Mouse (Mus musculus) urinary bladder, adult 18-20 months (tissue): Measurements from ENCODE around the gene Plpp3.

Experiments used
- DNase-seq, 2 experiments: peaks; one replicate each; pipeline ENCODE4 v3.0.0; 2022; ENCODE audit warnings: low spot score in 2 of 2, mixed read lengths in 2 of 2

Gene Plpp3

GRCm38 (mm10) chr4:105219316-105219715, 62.2 kb downstream of the Plpp3 start:
- DNase-seq, result no peak

- no peak for DNase-seq
These were observed 63.7 kb downstream of the Plpp3 start for GRCm38 (mm10) chr4:105220849-105221248.

- no peak for DNase-seq
These were observed 64.2 kb downstream of the Plpp3 start for GRCm38 (mm10) chr4:105221256-105221840.

- DNase-seq, result no peak
These were observed 66.2 kb downstream of the Plpp3 start for GRCm38 (mm10) chr4:105223101-105223924.

GRCm38 (mm10) chr4:105223925-105224300, 66.8 kb downstream of the Plpp3 start:
- DNase-seq, result no peak

GRCm38 (mm10) chr4:105225512-105225911, 68.4 kb downstream of the Plpp3 start:
- peak in 1 of 2 experiments; percentile 58 for DNase-seq

GRCm38 (mm10) chr4:105226351-105226750, 69.2 kb downstream of the Plpp3 start:
- DNase-seq, result no peak

- DNase-seq, result no peak
These were observed 73.0 kb downstream of the Plpp3 start for GRCm38 (mm10) chr4:105230127-105230526.

GRCm38 (mm10) chr4:105240233-105240632, 83.1 kb downstream of the Plpp3 start:
- no peak for DNase-seq

GRCm38 (mm10) chr4:105244931-105245330, 87.8 kb downstream of the Plpp3 start:
- DNase-seq, result no peak

GRCm38 (mm10) chr4:105245479-105245944, 88.4 kb downstream of the Plpp3 start:
- peak; percentile 33 to 37 for DNase-seq

GRCm38 (mm10) chr4:105246331-105246730, 89.2 kb downstream of the Plpp3 start:
- DNase-seq, result no peak

GRCm38 (mm10) chr4:105248161-105248560, 91.0 kb downstream of the Plpp3 start:
- no peak for DNase-seq

- no peak for DNase-seq
These were observed 92.1 kb downstream of the Plpp3 start for GRCm38 (mm10) chr4:105249283-105249682.

GRCm38 (mm10) chr4:105250946-105251345, 93.8 kb downstream of the Plpp3 start:
- DNase-seq, result no peak

GRCm38 (mm10) chr4:105252044-105252443, 94.9 kb downstream of the Plpp3 start:
- no peak for DNase-seq

- DNase-seq, result no peak
These were observed 95.5 kb downstream of the Plpp3 start for GRCm38 (mm10) chr4:105252571-105253200.

GRCm38 (mm10) chr4:105253453-105254341, 96.5 kb downstream of the Plpp3 start:
- DNase-seq, result no peak

- no peak for DNase-seq
These were observed 97.2 kb downstream of the Plpp3 start for GRCm38 (mm10) chr4:105254365-105254764.

- no peak for DNase-seq
These were observed 98.0 kb downstream of the Plpp3 start for GRCm38 (mm10) chr4:105255185-105255584.

GRCm38 (mm10) chr4:105257667-105258560, 100.8 kb downstream of the Plpp3 start:
- no peak for DNase-seq
